Mouse (Mus musculus): ENCODE measurements around the gene Klk10.

DNA sequence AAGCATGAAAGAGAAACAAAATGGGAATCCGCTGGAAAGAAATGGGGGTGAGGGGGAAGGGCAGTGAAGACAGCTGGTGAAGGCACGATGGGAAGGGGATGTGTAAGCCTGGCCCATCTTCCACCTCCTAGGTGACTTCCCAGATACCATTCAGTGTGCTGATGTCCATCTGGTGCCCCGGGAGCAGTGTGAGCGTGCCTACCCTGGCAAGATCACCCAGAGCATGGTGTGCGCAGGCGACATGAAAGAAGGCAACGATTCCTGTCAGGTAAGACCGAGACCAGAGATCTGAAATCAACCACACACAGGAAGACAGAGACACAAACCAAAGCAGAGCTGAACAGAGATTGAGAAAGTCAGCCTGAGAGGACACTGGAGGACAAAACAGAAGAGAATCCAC is 48.2 kb downstream of the Klk10 start:
- TF ChIP-seq CTCF (IDR thresholded peaks at IDR 0.05; ENCODE audit: low read depth) (no peak), EP300 (IDR thresholded peaks at IDR 0.05; ENCODE audit: low read depth) (no peak)
